Mouse (Mus musculus) T-helper 1 cell (primary cell): ENCODE measurements at regions not wholly inside any gene's neighbourhood (a gene's known extent, or its start where the extent isn't known, plus 50 kb on each side); places are given as distances from the start of the nearest gene placed in this dataset.

Source experiments
- in situ Hi-C: fragments of 300-600 bp; cut with MboI, MseI; formaldehyde crosslinking; loops from one replicate; pipeline ENCODE4 v1.15.1; 2025; ENCODE audit warnings: high pct_unique_total_duplicates

- in situ Hi-C loops, result no loop called here
Measured at GRCm38 (mm10) chr9:32906233-32906872, 270.3 kb downstream of the Ets1 start.

- in situ Hi-C loops, result loop anchor here (5.0 kb wide), 1 partner anchor 178 kb away; no protein-coding TSS in a partner anchor
Measured at GRCm38 (mm10) chr9:32910641-32911040, 274.6 kb downstream of the Ets1 start.

GRCm38 (mm10) chr9:32915633-32916032 is 279.6 kb downstream of the Ets1 start:
- in situ Hi-C loops, result loop anchor here (5.0 kb wide), 1 partner anchor 48 kb away; no protein-coding TSS in a partner anchor

GRCm38 (mm10) chr9:32916731-32917130 is 280.7 kb downstream of the Ets1 start:
- in situ Hi-C loops, result loop anchor here (5.0 kb wide), 1 partner anchor 49 kb away; no protein-coding TSS in a partner anchor

GRCm38 (mm10) chr9:32923925-32924324 is 287.9 kb downstream of the Ets1 start:
- in situ Hi-C loops, result loop anchor here (5.0 kb wide), 1 partner anchor 93 kb away; no protein-coding TSS in a partner anchor

GRCm38 (mm10) chr9:32924333-32924886 is 288.4 kb downstream of the Ets1 start:
- in situ Hi-C loops, result loop anchor here (5.0 kb wide), 1 partner anchor 93 kb away; no protein-coding TSS in a partner anchor

GRCm38 (mm10) chr9:32925036-32925435 is 289.0 kb downstream of the Ets1 start:
- in situ Hi-C loops, result no loop called here

- in situ Hi-C loops, result no loop called here
Measured at GRCm38 (mm10) chr9:32925720-32926595, 289.9 kb downstream of the Ets1 start.

- in situ Hi-C loops, result no loop called here
Measured at GRCm38 (mm10) chr9:32927656-32928055, 291.6 kb downstream of the Ets1 start.

GRCm38 (mm10) chr9:32928289-32929000 is 292.4 kb downstream of the Ets1 start:
- in situ Hi-C loops, result no loop called here

GRCm38 (mm10) chr9:32929331-32929730 is 293.3 kb downstream of the Ets1 start:
- in situ Hi-C loops, result no loop called here

GRCm38 (mm10) chr9:32929826-32930225 is 293.8 kb downstream of the Ets1 start:
- in situ Hi-C loops, result loop anchor here (10.0 kb wide), 1 partner anchor 175 kb away; no protein-coding TSS in a partner anchor

- in situ Hi-C loops, result loop anchor here (10.0 kb wide), 1 partner anchor 177 kb away; no protein-coding TSS in a partner anchor
Measured at GRCm38 (mm10) chr9:32931266-32932005, 295.4 kb downstream of the Ets1 start.

- in situ Hi-C loops, result loop anchor here (10.0 kb wide), 1 partner anchor 179 kb away; no protein-coding TSS in a partner anchor
Measured at GRCm38 (mm10) chr9:32933237-32934071, 297.4 kb downstream of the Ets1 start.

GRCm38 (mm10) chr9:32934436-32934835 is 298.4 kb downstream of the Ets1 start:
- in situ Hi-C loops, result loop anchor here (10.0 kb wide), 1 partner anchor 180 kb away; no protein-coding TSS in a partner anchor

- in situ Hi-C loops, result loop anchor here (10.0 kb wide), 1 partner anchor 182 kb away; no protein-coding TSS in a partner anchor
Measured at GRCm38 (mm10) chr9:32936462-32936861, 300.4 kb downstream of the Ets1 start.

GRCm38 (mm10) chr9:32937391-32937790 is 301.4 kb downstream of the Ets1 start:
- in situ Hi-C loops, result loop anchor here (10.0 kb wide), 1 partner anchor 183 kb away; no protein-coding TSS in a partner anchor

- in situ Hi-C loops, result loop anchor here (10.0 kb wide), 1 partner anchor 184 kb away; no protein-coding TSS in a partner anchor
Measured at GRCm38 (mm10) chr9:32938857-32939256, 302.8 kb downstream of the Ets1 start.

GRCm38 (mm10) chr9:32939626-32940025 is 303.6 kb downstream of the Ets1 start:
- in situ Hi-C loops, result loop anchor here (5.0 to 10.0 kb wide), 4 partner anchors 163 to 535 kb away; no protein-coding TSS in a partner anchor
